Mouse (Mus musculus): ENCODE results near the gene Ffar1. TPM values are rescaled to one million over a fixed set of nuclear protein-coding genes. Genes with fewer than 3 reads are reported as not detected.

Ffar1 gene
- polyA plus RNA-seq, 1 experiment from 2014 or later = not detected

DNA sequence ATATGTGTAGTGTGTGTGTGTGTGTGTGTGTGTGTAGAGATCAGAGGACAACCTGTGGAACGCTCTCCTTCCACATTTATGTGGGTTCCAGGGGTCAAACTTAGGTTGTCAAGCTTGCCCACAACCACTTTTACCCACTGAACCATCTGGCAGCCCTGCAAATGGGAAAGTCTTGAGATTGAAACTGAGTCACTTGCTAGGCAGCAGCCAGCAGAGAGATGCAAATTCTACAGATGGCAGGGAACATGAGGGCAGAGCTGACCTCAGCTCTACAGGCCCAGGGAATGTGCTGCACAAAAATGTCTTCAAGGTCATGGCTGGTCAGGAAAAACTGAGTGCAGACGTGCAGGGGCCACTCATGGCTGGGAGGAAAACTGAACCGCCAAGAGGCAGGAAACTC is 20.0 kb upstream of the Ffar1 start:
- ATAC-seq = no peak
- no peak overlapping the region for H3K4me2 ChIP-seq (replicated peaks; ENCODE audit: low read depth, low read length)

GRCm38 (mm10) chr7:30880176-30880575 is 18.8 kb upstream of the Ffar1 start, which contains the start of gene Cd22:
Cd22 (minus strand) TSS chr7:30880342.
- ATAC-seq = no peak
- no peak within 1 kb of the TSS for H3K4me2 ChIP-seq (replicated peaks; ENCODE audit: low read depth, low read length)
- no peak for DNase-seq (ENCODE audit: low spot score)
- no peak within 1 kb of the TSS for H3K9ac ChIP-seq (replicated peaks; ENCODE audit: low read depth)
- H3K36me3 ChIP-seq (ENCODE audit: insufficient read depth, low read length) = no peaks in the 10 kb centered on the region
- TF ChIP-seq EP300 (IDR thresholded peaks at IDR 0.05) (no peak), CTCF (IDR thresholded peaks at IDR 0.05) (no peak)
- H3K4me1 ChIP-seq (ENCODE audit: insufficient read depth, low read depth, low read length) = no peaks in the 10 kb centered on the region
- H3K27me3 ChIP-seq (replicated peaks; ENCODE audit: insufficient read depth, low read length) = no peaks in the 10 kb centered on the region
- no peak within 1 kb of the TSS for H3K27ac ChIP-seq (ENCODE audit: low read length)
- no peaks in the 10 kb centered on the region for H3K9me3 ChIP-seq (ENCODE audit: low read length)
- H3K4me3 ChIP-seq (ENCODE audit: low read depth, low read length) = no peak within 1 kb of the TSS
- 32% methylated on average over 7 of the region's 7 CpGs for WGBS

More for the DNA sequence above, 20.0 kb upstream of the Ffar1 start:
- TF ChIP-seq CTCF (IDR thresholded peaks at IDR 0.05) (no peak), EP300 (IDR thresholded peaks at IDR 0.05) (no peak)
- 69% methylated on average over 3 of the region's 3 CpGs for WGBS
- Histone ChIP-seq H3K4me1 (ENCODE audit: insufficient read depth, low read depth, low read length) (no peaks in the 10 kb centered on the region), H3K4me3 (ENCODE audit: low read depth, low read length) (no peak overlapping the region), H3K36me3 (ENCODE audit: insufficient read depth, low read length) (no peaks in the 10 kb centered on the region), H3K27ac (ENCODE audit: low read length) (no peak overlapping the region), H3K27me3 (replicated peaks; ENCODE audit: insufficient read depth, low read length) (no peaks in the 10 kb centered on the region), H3K9ac (replicated peaks; ENCODE audit: low read depth) (no peak overlapping the region), H3K9me3 (ENCODE audit: low read length) (no peaks in the 10 kb centered on the region)
- DNase-seq (ENCODE audit: low spot score) = no peak

GRCm38 (mm10) chr7:30878950-30879349 is 17.6 kb upstream of the Ffar1 start:
- Histone ChIP-seq H3K9ac (replicated peaks; ENCODE audit: low read depth) (no peak overlapping the region), H3K36me3 (ENCODE audit: insufficient read depth, low read length) (no peaks in the 10 kb centered on the region), H3K27me3 (replicated peaks; ENCODE audit: insufficient read depth, low read length) (no peaks in the 10 kb centered on the region), H3K4me2 (replicated peaks; ENCODE audit: low read depth, low read length) (no peak overlapping the region), H3K27ac (ENCODE audit: low read length) (no peak overlapping the region), H3K9me3 (ENCODE audit: low read length) (no peaks in the 10 kb centered on the region), H3K4me3 (ENCODE audit: low read depth, low read length) (no peak overlapping the region), H3K4me1 (ENCODE audit: insufficient read depth, low read depth, low read length) (no peaks in the 10 kb centered on the region)
- DNase-seq (ENCODE audit: low spot score) = no peak
- ATAC-seq = no peak
- WGBS = 75% methylated on average over 6 of the region's 6 CpGs
- TF ChIP-seq EP300 (IDR thresholded peaks at IDR 0.05) = no peak
- TF ChIP-seq CTCF (IDR thresholded peaks at IDR 0.05) = no peak

- H3K9ac ChIP-seq (replicated peaks; ENCODE audit: low read depth) = no peak overlapping the region
- TF ChIP-seq CTCF (IDR thresholded peaks at IDR 0.05) (peak; percentile 83), EP300 (IDR thresholded peaks at IDR 0.05) (no peak)
- no peaks in the 10 kb centered on the region for H3K4me1 ChIP-seq (ENCODE audit: insufficient read depth, low read depth, low read length)
- WGBS = 19% methylated on average over 15 of the region's 15 CpGs
- DNase-seq (ENCODE audit: low spot score) (peak; percentile 82), ATAC-seq (no peak)
- no peaks in the 10 kb centered on the region; the same call in 1 of the 2 replicates for H3K27me3 ChIP-seq (replicated peaks; ENCODE audit: insufficient read depth, low read length)
- H3K4me2 ChIP-seq (replicated peaks; ENCODE audit: low read depth, low read length) = 0 out of 2 replicates have a peak overlapping the region, but pooled peaks have one; percentile 14
- H3K4me3 ChIP-seq (ENCODE audit: low read depth, low read length) = no peak overlapping the region
- no peaks in the 10 kb centered on the region for H3K36me3 ChIP-seq (ENCODE audit: insufficient read depth, low read length)
- no peak overlapping the region for H3K27ac ChIP-seq (ENCODE audit: low read length)
- H3K9me3 ChIP-seq (ENCODE audit: low read length) = no peaks in the 10 kb centered on the region
Observed at GRCm38 (mm10) chr7:30873083-30873482, 11.7 kb upstream of the Ffar1 start.

GRCm38 (mm10) chr7:30863386-30863785 is 2.0 kb upstream of the Ffar1 start:
- Histone ChIP-seq H3K27ac (ENCODE audit: low read length) (no peak overlapping the region), H3K27me3 (replicated peaks; ENCODE audit: insufficient read depth, low read length) (no peaks in the 10 kb centered on the region), H3K9me3 (ENCODE audit: low read length) (no peaks in the 10 kb centered on the region), H3K4me2 (replicated peaks; ENCODE audit: low read depth, low read length) (no peak overlapping the region), H3K4me3 (ENCODE audit: low read depth, low read length) (no peak overlapping the region), H3K9ac (replicated peaks; ENCODE audit: low read depth) (no peak overlapping the region), H3K36me3 (ENCODE audit: insufficient read depth, low read length) (no peaks in the 10 kb centered on the region), H3K4me1 (ENCODE audit: insufficient read depth, low read depth, low read length) (no peaks in the 10 kb centered on the region)
- no peak for DNase-seq (ENCODE audit: low spot score)
- no peak for TF ChIP-seq CTCF (IDR thresholded peaks at IDR 0.05)
- TF ChIP-seq EP300 (IDR thresholded peaks at IDR 0.05) = no peak
- no peak for ATAC-seq
- WGBS = 54% methylated on average over 8 of the region's 8 CpGs

GRCm38 (mm10) chr7:30859635-30860402 is 1.5 kb downstream of the Ffar1 start:
- 5% methylated on average over 13 of the region's 16 CpGs for WGBS
- no peak for TF ChIP-seq EP300 (IDR thresholded peaks at IDR 0.05)
- peak; percentile 83 for TF ChIP-seq CTCF (IDR thresholded peaks at IDR 0.05)
- Histone ChIP-seq H3K27me3 (replicated peaks; ENCODE audit: insufficient read depth, low read length) (no peaks in the 10 kb centered on the region), H3K9ac (replicated peaks; ENCODE audit: low read depth) (no peak overlapping the region), H3K4me1 (ENCODE audit: insufficient read depth, low read depth, low read length) (no peaks in the 10 kb centered on the region), H3K4me2 (replicated peaks; ENCODE audit: low read depth, low read length) (no peak overlapping the region; the same call in 1 of the 2 replicates), H3K36me3 (ENCODE audit: insufficient read depth, low read length) (no peaks in the 10 kb centered on the region), H3K27ac (ENCODE audit: low read length) (no peak overlapping the region), H3K4me3 (ENCODE audit: low read depth, low read length) (no peak overlapping the region), H3K9me3 (ENCODE audit: low read length) (no peaks in the 10 kb centered on the region)
- ATAC-seq = peak; percentile 58
- DNase-seq (ENCODE audit: low spot score) = peak; percentile 70

Data from lung, postnatal 0 days (tissue).